Comparison of ENCODE assay signal across 9 mouse cellular contexts in the genomic region with DNA sequence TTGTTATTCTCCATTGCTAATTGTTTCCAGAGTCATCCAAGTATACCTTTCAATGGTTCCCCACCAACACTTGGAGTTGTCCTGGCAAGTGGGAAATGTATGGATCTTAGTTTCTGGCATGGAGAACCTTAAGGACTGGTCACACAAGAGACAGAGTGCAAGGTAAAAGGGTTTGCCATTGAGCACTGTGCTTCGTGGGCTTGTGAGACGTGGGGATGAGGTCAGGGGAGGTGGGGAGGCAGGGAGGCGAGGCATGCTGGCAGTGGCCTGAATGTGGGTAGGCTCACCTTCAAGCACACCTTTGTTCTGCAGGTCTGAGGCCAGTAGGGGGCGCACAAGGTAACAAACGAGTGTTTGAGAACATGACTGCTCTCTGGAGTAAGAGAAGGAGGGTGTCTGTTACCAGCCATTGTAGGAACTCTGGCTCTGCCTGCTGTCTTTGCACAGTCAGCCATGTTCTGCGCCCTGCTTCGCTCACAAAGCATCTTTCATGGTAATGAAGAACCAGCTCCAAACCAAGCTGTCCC.
DNase-seq lines count a peak whose midpoint lies in the region; ATAC-seq and TF ChIP-seq lines count a peak whose summit lies in the region.
"Had no signal": no experiment of that assay in that cellular context is flagged by ENCODE, and none has a peak within 500 bp of the region (broad histone marks: within the 10 kb centered on the region; RNA-seq: fewer than 3 reads in every experiment).

No protein-coding gene starts in this region.

- WGBS in kidney, adult 2 months: 45% methylated on average over 7 of the region's 7 CpGs
- 44% methylated on average over 7 of the region's 7 CpGs for WGBS in kidney, embryonic 15.5 days
- WGBS in embryonic facial prominence, embryonic 12.5 days: 40% methylated on average over 7 of the region's 7 CpGs
- 46% methylated on average over 7 of the region's 7 CpGs for WGBS in midbrain, embryonic 15.5 days

- H3K4me1 ChIP-seq in kidney, adult 2 months (ENCODE audit: control insufficient read depth, insufficient read depth, low read length): no peaks in the 10 kb centered on the region
- H3K4me1 ChIP-seq in kidney, embryonic 15.5 days: no peaks in the 10 kb centered on the region
- H3K4me1 ChIP-seq in MEL (ENCODE audit: control insufficient read depth in 1 of 2, insufficient read depth in 2 of 2, low read length in 2 of 2): no peaks in the 10 kb centered on the region
- H3K4me1 ChIP-seq in embryonic facial prominence, embryonic 12.5 days: no peaks in the 10 kb centered on the region
- peaks cover 3% of the 10 kb centered on the region; the same call in 1 of the 2 replicates for H3K4me1 ChIP-seq in midbrain, embryonic 15.5 days

- H3K36me3 ChIP-seq in kidney, adult 2 months (ENCODE audit: control insufficient read depth, insufficient read depth, low read length): no peaks in the 10 kb centered on the region
- no peaks in the 10 kb centered on the region for H3K36me3 ChIP-seq in kidney, embryonic 15.5 days
- H3K36me3 ChIP-seq in MEL (ENCODE audit: control insufficient read depth in 1 of 2, insufficient read depth in 2 of 2, low read length in 2 of 2): no peaks in the 10 kb centered on the region
- no peaks in the 10 kb centered on the region for H3K36me3 ChIP-seq in embryonic facial prominence, embryonic 12.5 days
- no peaks in the 10 kb centered on the region for H3K36me3 ChIP-seq in midbrain, embryonic 15.5 days (replicated peaks)

- no peak overlapping the region for H3K27ac ChIP-seq in kidney, adult 2 months (ENCODE audit: insufficient read depth, low read depth, low read length)
- no peak overlapping the region for H3K27ac ChIP-seq in kidney, embryonic 15.5 days
- no peak overlapping the region for H3K27ac ChIP-seq in MEL (ENCODE audit: control insufficient read depth, low read depth, low read length)
- no peak overlapping the region for H3K27ac ChIP-seq in embryonic facial prominence, embryonic 12.5 days
- H3K27ac ChIP-seq in midbrain, embryonic 15.5 days: no peak overlapping the region
- H3K27ac ChIP-seq: macrophage had no signal

- no peaks in the 10 kb centered on the region for H3K79me2 ChIP-seq in MEL (ENCODE audit: control insufficient read depth, insufficient read depth, low read length, poor library complexity)

- TF ChIP-seq CTCF in kidney, adult 2 months (conservative IDR thresholded peaks at IDR 0.05; ENCODE audit: insufficient read depth, insufficient read length, low read depth, low read length): no peak
- peak; percentile 19 to 44 (median 21); a peak in 4 of 6 replicates for TF ChIP-seq CTCF in MEL (IDR thresholded peaks at IDR 0.05 in 2 of 3, conservative IDR thresholded peaks at IDR 0.05 in 1 of 3; ENCODE audit: control insufficient read depth in 1 of 3, insufficient read depth in 1 of 3, low read depth in 2 of 3, low read length in 3 of 3, poor library complexity in 1 of 3, severe bottlenecking in 1 of 3)

- no peak for TF ChIP-seq RAD21 in MEL (IDR thresholded peaks at IDR 0.05; ENCODE audit: low read depth, low read length)

- H3K9me3 ChIP-seq in kidney, embryonic 15.5 days (replicated peaks): no peaks in the 10 kb centered on the region
- no peaks in the 10 kb centered on the region for H3K9me3 ChIP-seq in MEL (replicated peaks; ENCODE audit: insufficient read depth, low read length)
- H3K9me3 ChIP-seq in embryonic facial prominence, embryonic 12.5 days: no peaks in the 10 kb centered on the region
- no peaks in the 10 kb centered on the region for H3K9me3 ChIP-seq in midbrain, embryonic 15.5 days

- H3K27me3 ChIP-seq in kidney, adult 2 months (replicated peaks; ENCODE audit: control insufficient read depth, insufficient read depth, low read length): no peaks in the 10 kb centered on the region
- peaks cover 44% of the 10 kb centered on the region for H3K27me3 ChIP-seq in kidney, embryonic 15.5 days
- no peaks in the 10 kb centered on the region for H3K27me3 ChIP-seq in MEL (ENCODE audit: control insufficient read depth in 1 of 2, insufficient read depth in 2 of 2, low read length in 2 of 2)
- H3K27me3 ChIP-seq in embryonic facial prominence, embryonic 12.5 days: no peaks in the 10 kb centered on the region
- no peaks in the 10 kb centered on the region for H3K27me3 ChIP-seq in midbrain, embryonic 15.5 days (replicated peaks)

- TF ChIP-seq EP300 in MEL (IDR thresholded peaks at IDR 0.05; ENCODE audit: low read depth in 1 of 2, low read length in 2 of 2): no peak

- no peak overlapping the region for H3K9ac ChIP-seq in kidney, embryonic 15.5 days
- no peak overlapping the region for H3K9ac ChIP-seq in MEL (ENCODE audit: control insufficient read depth, low read depth, low read length, poor library complexity, severe bottlenecking)
- H3K9ac ChIP-seq in embryonic facial prominence, embryonic 12.5 days: no peak overlapping the region
- no peak overlapping the region for H3K9ac ChIP-seq in midbrain, embryonic 15.5 days

- DNase-seq in kidney, adult 2 months: peak; percentile 7
- peak; percentile 6 for DNase-seq in MEL (ENCODE audit: low read depth, low spot score)
- peak; percentile 80 to 84 for DNase-seq in adrenal gland, postnatal 36 days
- peak; percentile 5 for DNase-seq in testis, postnatal 14 days (ENCODE audit: low spot score)

- no peak for ATAC-seq in kidney, embryonic 15.5 days (replicated peaks; ENCODE audit: low FRiP score)
- ATAC-seq in embryonic facial prominence, embryonic 12.5 days (ENCODE audit: insufficient number of reproducible peaks, insufficient read depth, low FRiP score, low TSS enrichment): peak; percentile 56; the same call in 1 of the 2 replicates
- peak; percentile 50; the same call in 1 of the 2 replicates for ATAC-seq in megakaryocyte progenitor cell, adult 5-6 weeks (replicated peaks; ENCODE audit: poor library complexity)
- no peak for ATAC-seq in midbrain, embryonic 15.5 days (replicated peaks)

- H3K4me3 ChIP-seq in kidney, adult 2 months (ENCODE audit: insufficient read depth, low read depth, low read length): no peak overlapping the region
- H3K4me3 ChIP-seq in kidney, embryonic 15.5 days (replicated peaks): no peak overlapping the region
- no peak overlapping the region for H3K4me3 ChIP-seq in MEL (ENCODE audit: control insufficient read depth in 1 of 2, insufficient read depth in 1 of 2, low read depth in 2 of 2, low read length in 2 of 2)
- H3K4me3 ChIP-seq in embryonic facial prominence, embryonic 12.5 days: no peak overlapping the region
- H3K4me3 ChIP-seq in midbrain, embryonic 15.5 days: no peak overlapping the region

- H3K4me2 ChIP-seq in kidney, embryonic 15.5 days: no peak overlapping the region
- H3K4me2 ChIP-seq in embryonic facial prominence, embryonic 12.5 days (replicated peaks): no peak overlapping the region
- H3K4me2 ChIP-seq in midbrain, embryonic 15.5 days: no peak overlapping the region

- no peak for TF ChIP-seq POLR2A in kidney, adult 2 months (IDR thresholded peaks at IDR 0.05; ENCODE audit: low read depth, low read length)
- no peak for TF ChIP-seq POLR2A in MEL (IDR thresholded peaks at IDR 0.05; ENCODE audit: control insufficient read depth in 1 of 2, insufficient read depth in 1 of 2, low read depth in 1 of 2, low read length in 2 of 2, poor library complexity in 1 of 2)

TF ChIP-seq in MEL, 35 proteins besides CTCF, POLR2A, EP300 and RAD21:
- TF ChIP-seq MXI1 (IDR thresholded peaks at IDR 0.05; ENCODE audit: low read depth, low read length) (no peak), SMC3 (IDR thresholded peaks at IDR 0.05; ENCODE audit: low read depth, low read length) (0 out of 2 replicates have a peak, but pooled peaks have one; percentile 6)

Comparison
In these comparisons a context has a peak if more than half of its experiments do, and no peak if none do; other contexts are left out.
1. DNase-seq: peak in every context shown above with its lines; median percentile 82 in adrenal gland, postnatal 36 days; 7 in kidney, adult 2 months; 6 in MEL; 5 in testis, postnatal 14 days.
2. ATAC-seq: peak in embryonic facial prominence, embryonic 12.5 days (single experiment) and megakaryocyte progenitor cell, adult 5-6 weeks (single experiment); none in kidney, embryonic 15.5 days (single experiment) and midbrain, embryonic 15.5 days (single experiment).